Comparison of ENCODE assay signal across 8 mouse cellular contexts in genomic region chr9:20868448-20869001, GRCm38 (mm10). TPM values are rescaled to one million over a fixed set of nuclear protein-coding genes. Genes with fewer than 3 reads are reported as not detected.
DNase-seq lines count a peak whose midpoint lies in the region; ATAC-seq and TF ChIP-seq lines count a peak whose summit lies in the region.

Gene A230050P20Rik, plus strand, starts transcription at chr9:20868642.

- H3K9ac ChIP-seq in embryonic facial prominence, embryonic 15.5 days = peak within 1 kb of the TSS; percentile 49
- peak within 1 kb of the TSS; percentile 31 for H3K9ac ChIP-seq in neural tube, embryonic 15.5 days (replicated peaks)

- TF ChIP-seq CTCF in lung, adult 2 months (IDR thresholded peaks at IDR 0.05; ENCODE audit: insufficient read depth, low read length) = no peak

- 6% methylated on average over 52 of the region's 53 CpGs for WGBS in embryonic facial prominence, embryonic 15.5 days
- WGBS in lung, adult 2 months = 2% methylated on average over 53 of the region's 53 CpGs
- WGBS in neural tube, embryonic 15.5 days = 7% methylated on average over 53 of the region's 53 CpGs

- H3K4me2 ChIP-seq in embryonic facial prominence, embryonic 15.5 days (replicated peaks) = peak within 1 kb of the TSS; percentile 72
- peak within 1 kb of the TSS; percentile 61 for H3K4me2 ChIP-seq in neural tube, embryonic 15.5 days

- peaks cover 10% of the 10 kb centered on the region; the same call in 1 of the 2 replicates for H3K4me1 ChIP-seq in embryonic facial prominence, embryonic 15.5 days
- H3K4me1 ChIP-seq in lung, adult 2 months (ENCODE audit: control insufficient read depth, insufficient read depth, low read length) = peaks cover 4% of the 10 kb centered on the region; the same call in 1 of the 2 replicates
- peaks cover 10% of the 10 kb centered on the region for H3K4me1 ChIP-seq in neural tube, embryonic 15.5 days

- H3K27ac ChIP-seq in embryonic facial prominence, embryonic 15.5 days (replicated peaks) = no peak within 1 kb of the TSS
- no peak within 1 kb of the TSS for H3K27ac ChIP-seq in neural tube, embryonic 15.5 days (replicated peaks)

- peaks cover 44% of the 10 kb centered on the region for H3K27me3 ChIP-seq in embryonic facial prominence, embryonic 15.5 days
- H3K27me3 ChIP-seq in neural tube, embryonic 15.5 days (replicated peaks) = peaks cover 51% of the 10 kb centered on the region

- no peaks in the 10 kb centered on the region for H3K9me3 ChIP-seq in embryonic facial prominence, embryonic 15.5 days (replicated peaks)
- H3K9me3 ChIP-seq in neural tube, embryonic 15.5 days (replicated peaks) = no peaks in the 10 kb centered on the region

- peak within 1 kb of the TSS; percentile 52 for H3K4me3 ChIP-seq in embryonic facial prominence, embryonic 15.5 days (replicated peaks)
- H3K4me3 ChIP-seq in lung, adult 2 months (replicated peaks; ENCODE audit: extremely low read depth, low read depth, low read length) = peak within 1 kb of the TSS; percentile 61
- H3K4me3 ChIP-seq in neural tube, embryonic 15.5 days (replicated peaks) = peak within 1 kb of the TSS; percentile 44

- peak; percentile 41; the same call in 1 of the 2 replicates for ATAC-seq in embryonic facial prominence, embryonic 15.5 days (ENCODE audit: insufficient number of reproducible peaks, low FRiP score, low TSS enrichment, low read depth)
- ATAC-seq in neural tube, embryonic 15.5 days (ENCODE audit: low FRiP score) = peak; percentile 70

- peak; percentile 45; the same call in 1 of the 2 replicates for TF ChIP-seq POLR2A in lung, adult 2 months (IDR thresholded peaks at IDR 0.05; ENCODE audit: borderline replicate concordance, extremely low read depth, low read depth, low read length)

- H3K36me3 ChIP-seq in embryonic facial prominence, embryonic 15.5 days = no peaks in the 10 kb centered on the region
- no peaks in the 10 kb centered on the region for H3K36me3 ChIP-seq in neural tube, embryonic 15.5 days

- intact Hi-C loops in heart, postnatal 14 days (cut with DNase I) = no loop called here

- DNase-seq in CD8-positive naive resting alpha-beta T cell, adult 2 months (ENCODE audit: low read depth in 2 of 2, low spot score in 2 of 2) = peak; percentile 35 to 46
- peak; percentile 81 for DNase-seq in adrenal gland, adult 2 months
- DNase-seq in heart, postnatal 14 days = peak; percentile 66 to 67
- peak; percentile 80 to 83 for DNase-seq in layer of hippocampus, adult 18-20 months (ENCODE audit: low spot score in 2 of 2)
- DNase-seq in lung, adult 2 months = peak; percentile 59
- DNase-seq in yolk sac, embryonic 10.5 days (ENCODE audit: low spot score) = no peak

RNA-seq across cellular contexts. Expression of gene A230050P20Rik, which starts in this region (rescaled TPM):
- 10 to 100 TPM; 19.4 to 20.1 TPM for total RNA-seq in adrenal gland, adult 2 months (2021)
- polyA plus RNA-seq in adrenal gland, adult 2 months (2012; rRNA removed) = 140 and 164 TPM in 2 replicates
- polyA plus RNA-seq in embryonic facial prominence, embryonic 15.5 days (2015; fragmentation: Nextera tagmentation; extraction: Ambion mirVana) = 16.5 and 18.4 TPM in 2 replicates
- 1 to 10 TPM; 4.6 to 5.0 TPM for total RNA-seq in heart, postnatal 14 days (2021)
- total RNA-seq in layer of hippocampus, adult 18-20 months (2021) = 10 to 100 TPM; 66.8 to 70.4 TPM
- 95.9 and 105 TPM in 2 replicates for polyA plus RNA-seq in lung, adult 2 months (2012; rRNA removed)
- 17.0 and 23.2 TPM in 2 replicates for polyA plus RNA-seq in neural tube, embryonic 15.5 days (2015; fragmentation: Nextera tagmentation; extraction: Ambion mirVana)
